12 mouse cellular contexts compared by ENCODE assay signal in the genomic region with DNA sequence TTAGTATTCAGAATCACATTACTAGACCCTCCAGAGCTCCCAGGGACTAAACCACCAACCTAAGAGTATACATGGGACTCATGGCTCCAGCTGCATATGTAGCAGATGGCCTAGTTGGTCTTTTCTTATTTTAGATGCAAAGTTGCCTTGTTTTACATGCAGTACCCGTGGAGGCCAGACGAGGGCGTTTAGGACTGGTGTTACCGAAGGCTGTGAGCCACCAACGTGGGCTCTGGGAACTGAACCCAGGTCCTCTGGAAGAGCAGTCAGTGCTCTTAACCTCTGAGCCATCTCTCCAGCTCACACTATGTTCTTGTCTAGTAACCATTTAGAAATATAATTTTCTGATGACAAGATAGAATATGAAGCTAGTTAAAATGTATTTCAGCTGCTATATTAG.
DNase-seq lines count a peak whose midpoint lies in the region; ATAC-seq and TF ChIP-seq lines count a peak whose summit lies in the region.
"Had no signal": no experiment of that assay in that cellular context is flagged by ENCODE, and none has a peak within 500 bp of the region (broad histone marks: within the 10 kb centered on the region; RNA-seq: fewer than 3 reads in every experiment).

No protein-coding gene starts in this region.

- 24% methylated on average over 5 of the region's 5 CpGs for WGBS in intestine, postnatal 0 days
- WGBS in intestine, embryonic 15.5 days, result 18% methylated on average over 5 of the region's 5 CpGs

- no peaks in the 10 kb centered on the region for H3K36me3 ChIP-seq in intestine, postnatal 0 days (ENCODE audit: control insufficient read depth, insufficient read depth)
- no peaks in the 10 kb centered on the region for H3K36me3 ChIP-seq in intestine, embryonic 15.5 days
- H3K36me3 ChIP-seq: lung, embryonic 15.5 days had no signal

- no peak overlapping the region for H3K4me3 ChIP-seq in intestine, postnatal 0 days (ENCODE audit: low read depth, low read length)
- H3K4me3 ChIP-seq in intestine, embryonic 15.5 days (replicated peaks), result no peak overlapping the region
- H3K4me3 ChIP-seq: forebrain, embryonic 13.5 days; lung, embryonic 15.5 days had no signal

- no peak overlapping the region for H3K9ac ChIP-seq in intestine, postnatal 0 days (ENCODE audit: low read depth, low read length)
- no peak overlapping the region for H3K9ac ChIP-seq in intestine, embryonic 15.5 days
- H3K9ac ChIP-seq: forebrain, embryonic 13.5 days; lung, embryonic 15.5 days had no signal

- H3K4me1 ChIP-seq in intestine, postnatal 0 days (replicated peaks; ENCODE audit: control insufficient read depth, insufficient read depth, low read length), result 0 out of 2 replicates have a peak, but pooled peaks cover 3% of the 10 kb centered on the region
- H3K4me1 ChIP-seq in intestine, embryonic 15.5 days (replicated peaks), result 0 out of 2 replicates have a peak, but pooled peaks cover 3% of the 10 kb centered on the region
- H3K4me1 ChIP-seq: lung, embryonic 15.5 days had no signal

- peak; percentile 65 for TF ChIP-seq CTCF in intestine, postnatal 0 days (IDR thresholded peaks at IDR 0.05; ENCODE audit: low read depth)

- H3K9me3 ChIP-seq in intestine, postnatal 0 days (ENCODE audit: control insufficient read depth), result no peaks in the 10 kb centered on the region
- H3K9me3 ChIP-seq in intestine, embryonic 15.5 days, result no peaks in the 10 kb centered on the region
- H3K9me3 ChIP-seq: lung, embryonic 15.5 days had no signal

- peak; percentile 71 to 76 for DNase-seq in B cell, adult 2 months
- peak; percentile 84 for DNase-seq in R1 (ENCODE audit: low read depth, low spot score)
- peak; percentile 42 for DNase-seq in lung, postnatal 14 days
- DNase-seq in ovary, adult 18-20 months (ENCODE audit: low spot score), result no peak
- DNase-seq in gastrocnemius, postnatal 10 days, result no peak
- no peak for DNase-seq in urinary bladder, adult 2 months (ENCODE audit: low spot score)
- DNase-seq: adrenal gland, adult 2 months had no signal

- ATAC-seq in intestine, postnatal 0 days, result no peak
- no peak for ATAC-seq in intestine, embryonic 15.5 days
- ATAC-seq: forebrain, embryonic 13.5 days; inflammation-experienced regulatory T-cells, adult 6 months had no signal

- no peak overlapping the region for H3K4me2 ChIP-seq in intestine, postnatal 0 days (replicated peaks; ENCODE audit: low read depth)
- no peak overlapping the region for H3K4me2 ChIP-seq in intestine, embryonic 15.5 days (replicated peaks)
- H3K4me2 ChIP-seq: forebrain, embryonic 13.5 days; lung, embryonic 15.5 days had no signal

- no peaks in the 10 kb centered on the region for H3K27me3 ChIP-seq in intestine, postnatal 0 days (replicated peaks; ENCODE audit: control insufficient read depth, insufficient read depth, low read length)
- no peaks in the 10 kb centered on the region for H3K27me3 ChIP-seq in intestine, embryonic 15.5 days (replicated peaks)
- H3K27me3 ChIP-seq: forebrain, embryonic 13.5 days; lung, embryonic 15.5 days had no signal

- H3K27ac ChIP-seq in intestine, postnatal 0 days (ENCODE audit: low read depth, low read length), result no peak overlapping the region
- no peak overlapping the region for H3K27ac ChIP-seq in intestine, embryonic 15.5 days
- H3K27ac ChIP-seq: forebrain, embryonic 13.5 days; lung, embryonic 15.5 days had no signal

Comparison
In these comparisons a context has a peak if more than half of its experiments do, and no peak if none do; other contexts are left out.
1. DNase-seq: peak in B cell, adult 2 months (2 of 2), R1 (single experiment) and lung, postnatal 14 days (single experiment); none in ovary, adult 18-20 months (single experiment), gastrocnemius, postnatal 10 days (single experiment) and urinary bladder, adult 2 months (single experiment).